Mouse (Mus musculus) thymus, adult 2 months (tissue): ENCODE data around the gene Rims4.

Experiments used
- CTCF ChIP-seq: fragments of 200-500 bp; IDR thresholded peaks from 2 replicates; pipeline ENCODE4 v1.5.1; 2012; ENCODE audit warnings: mild to moderate bottlenecking, control low read depth, low read length, moderate library complexity, borderline replicate concordance; ENCODE audit not compliant: control insufficient read depth, poor library complexity, insufficient read depth; ENCODE audit errors: extremely low read depth
- POLR2A ChIP-seq: fragments of 200-500 bp; IDR thresholded peaks from 2 replicates; pipeline ENCODE4 v1.6.1; 2012; ENCODE audit warnings: mild to moderate bottlenecking, low read length, control low read depth, moderate library complexity; ENCODE audit not compliant: control insufficient read depth, poor library complexity, insufficient read depth; ENCODE audit errors: extremely low read depth

DNA sequence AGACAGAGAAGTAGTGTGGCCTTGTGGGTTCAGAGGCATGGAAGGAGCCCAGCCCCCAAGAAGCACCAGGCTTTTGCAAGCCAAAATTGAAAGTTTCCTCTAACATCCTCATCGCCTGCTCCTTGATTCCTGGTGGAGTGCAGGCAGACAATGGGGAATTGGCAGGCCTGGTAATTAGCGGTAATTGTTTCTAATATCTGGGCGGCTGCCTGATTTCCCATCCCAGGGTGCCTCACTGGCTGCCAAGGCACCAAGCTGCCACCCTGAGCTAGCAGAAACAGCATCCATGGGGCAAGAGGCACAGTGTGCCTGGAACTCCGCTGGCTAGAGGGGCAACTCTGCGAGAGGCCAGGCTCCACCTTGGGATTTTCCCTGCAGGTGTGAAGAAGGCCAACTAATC lies 48.7 kb downstream of the Rims4 start:
- TF ChIP-seq POLR2A: no peak
- TF ChIP-seq CTCF: no peak
